Mouse (Mus musculus) kidney, adult 2 months (tissue): ENCODE results near the gene Cog6.

Experiments used
- CTCF ChIP-seq: fragments of 200-500 bp; conservative IDR thresholded peaks from 2 replicates; pipeline ENCODE4 v1.5.1; 2011; ENCODE audit warnings: low read depth, mild to moderate bottlenecking, control low read depth, low read length, moderate library complexity, mixed read lengths; ENCODE audit not compliant: insufficient read depth, insufficient read length
- POLR2A ChIP-seq: fragments of 200-500 bp; IDR thresholded peaks from one replicate; pipeline ENCODE4 v1.6.1; 2011; ENCODE audit warnings: low read depth, low read length, control low read depth

DNA sequence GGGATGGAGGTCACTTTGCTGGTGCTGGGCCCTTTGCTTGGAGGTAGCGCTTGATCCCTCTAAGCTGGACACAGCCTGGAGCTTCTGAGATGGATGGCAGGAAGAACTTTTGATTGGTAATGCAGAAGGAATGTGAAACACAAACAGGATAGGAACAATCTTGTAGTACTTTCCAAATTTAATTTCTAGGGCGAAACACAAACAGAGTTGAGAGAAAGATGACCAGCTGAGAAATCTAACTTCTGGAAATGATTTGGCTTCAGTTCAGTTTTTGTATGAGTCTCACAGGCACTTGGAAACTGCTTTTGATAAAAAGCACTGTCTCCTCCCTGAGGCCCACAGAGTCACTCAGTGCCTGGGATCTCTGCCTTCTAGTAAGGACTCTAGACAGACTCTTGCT lies 42.9 kb upstream of the Cog6 start:
- TF ChIP-seq CTCF (no peak), POLR2A (no peak)
